Mouse (Mus musculus) MEL (cell line): ENCODE measurements at regions not wholly inside any gene's neighbourhood (a gene's known extent, or its start where the extent isn't known, plus 50 kb on each side); places are given as distances from the start of the nearest gene placed in this dataset.

ENCODE experiments used
- DNase-seq: peaks from one replicate; pipeline ENCODE4 v3.0.0; 2011; ENCODE audit warnings: low read depth, low spot score
- H3K27ac ChIP-seq: 2 replicates; pipeline ENCODE4 v1.5.1; 2012; ENCODE audit warnings: low read depth, mild to moderate bottlenecking, control low read depth, low read length, moderate library complexity; ENCODE audit not compliant: control insufficient read depth
- H3K27me3 ChIP-seq, 2 experiments: fragments of 150-350 bp in 1 of 2; sonication (generic) in 1 of 2; 2 replicates each; pipeline ENCODE4 v1.6.1; 2012; ENCODE audit warnings: low read length in 2 of 2, mild to moderate bottlenecking in 2 of 2, improper control_type of control experiment in 1 of 2, moderate library complexity in 1 of 2; ENCODE audit not compliant: insufficient read depth in 2 of 2, control insufficient read depth in 1 of 2
- H3K36me3 ChIP-seq, 2 experiments: 2 replicates each; pipeline ENCODE4 v1.6.1; 2012 to 2014; ENCODE audit warnings: low read length in 2 of 2, improper control_type of control experiment in 1 of 2, inconsistent platforms in 1 of 2, mild to moderate bottlenecking in 1 of 2; ENCODE audit not compliant: insufficient read depth in 2 of 2, control insufficient read depth in 1 of 2
- H3K4me1 ChIP-seq, 2 experiments: fragments of 150-350 bp in 1 of 2; sonication (generic) in 1 of 2; 2 replicates each; pipeline ENCODE4 v1.6.1; 2012; ENCODE audit warnings: low read length in 2 of 2, improper control_type of control experiment in 1 of 2, mild to moderate bottlenecking in 1 of 2; ENCODE audit not compliant: insufficient read depth in 2 of 2, control insufficient read depth in 1 of 2
- H3K4me3 ChIP-seq, 2 experiments: fragments of 150-350 bp in 1 of 2; sonication (generic) in 1 of 2; 2 replicates each; pipeline ENCODE4 v1.5.1; 2012; ENCODE audit warnings: low read depth in 2 of 2, low read length in 2 of 2, mild to moderate bottlenecking in 2 of 2, moderate library complexity in 2 of 2, control low read depth in 1 of 2, improper control_type of control experiment in 1 of 2; ENCODE audit not compliant: control insufficient read depth in 1 of 2, insufficient read depth in 1 of 2
- H3K79me2 ChIP-seq: 2 replicates; pipeline ENCODE4 v1.6.1; 2012; ENCODE audit warnings: mild to moderate bottlenecking, low read length, moderate library complexity; ENCODE audit not compliant: control insufficient read depth, poor library complexity, insufficient read depth
- H3K9ac ChIP-seq: 2 replicates; pipeline ENCODE4 v1.6.1; 2012; ENCODE audit warnings: low read depth, mild to moderate bottlenecking, control low read depth, low read length, moderate library complexity; ENCODE audit not compliant: control insufficient read depth, poor library complexity, severe bottlenecking
- H3K9me3 ChIP-seq: fragments of 150-350 bp; sonication (generic); replicated peaks from 2 replicates; pipeline ENCODE4 v1.6.1; 2012; ENCODE audit warnings: mild to moderate bottlenecking, low read length, improper control_type of control experiment, moderate library complexity; ENCODE audit not compliant: insufficient read depth
- BHLHE40 ChIP-seq: IDR thresholded peaks from 2 replicates; pipeline ENCODE4 v1.6.1; 2012; ENCODE audit warnings: low read depth, mild to moderate bottlenecking, inconsistent platforms, low read length, improper control_type of control experiment, borderline replicate concordance
- CHD1 ChIP-seq: IDR thresholded peaks from 2 replicates; pipeline ENCODE4 v1.6.1; 2012; ENCODE audit warnings: low read depth, mild to moderate bottlenecking, inconsistent platforms, low read length, improper control_type of control experiment
- CTCF ChIP-seq, 3 experiments: IDR thresholded peaks in 2 of 3; conservative IDR thresholded peaks in 1 of 3; 2 replicates each; pipeline ENCODE4 v1.5.1; 2011 to 2012; ENCODE audit warnings: low read length in 3 of 3, low read depth in 2 of 3, mild to moderate bottlenecking in 2 of 3, improper control_type of control experiment in 1 of 3, inconsistent platforms in 1 of 3, mixed read lengths in 1 of 3, moderate library complexity in 1 of 3; ENCODE audit not compliant: control insufficient read depth in 1 of 3, insufficient read depth in 1 of 3, poor library complexity in 1 of 3, severe bottlenecking in 1 of 3
- ELF1 ChIP-seq: IDR thresholded peaks from 2 replicates; pipeline ENCODE4 v1.6.1; 2014; ENCODE audit warnings: low read depth, mild to moderate bottlenecking, inconsistent platforms, low read length, improper control_type of control experiment, moderate library complexity
- EP300 ChIP-seq, 2 experiments: IDR thresholded peaks; 2 replicates each; pipeline ENCODE4 v1.6.1; 2011; ENCODE audit warnings: improper control_type of control experiment in 2 of 2, low read length in 2 of 2, low read depth in 1 of 2, mild to moderate bottlenecking in 1 of 2
- HCFC1 ChIP-seq: IDR thresholded peaks from 2 replicates; pipeline ENCODE4 v1.6.1; 2012; ENCODE audit warnings: low read depth, mild to moderate bottlenecking, inconsistent platforms, low read length, improper control_type of control experiment, moderate library complexity
- JUND ChIP-seq: IDR thresholded peaks from 2 replicates; pipeline ENCODE4 v1.6.1; 2011; ENCODE audit warnings: low read depth, mild to moderate bottlenecking, improper control_type of control experiment, low read length
- MAZ ChIP-seq: IDR thresholded peaks from 2 replicates; pipeline ENCODE4 v1.6.1; 2012; ENCODE audit warnings: low read depth, mild to moderate bottlenecking, inconsistent platforms, low read length, improper control_type of control experiment
- MEF2A ChIP-seq: IDR thresholded peaks from 2 replicates; pipeline ENCODE4 v1.6.1; 2014; ENCODE audit warnings: low read depth, mild to moderate bottlenecking, inconsistent platforms, low read length, improper control_type of control experiment; ENCODE audit not compliant: poor library complexity, insufficient replicate concordance, severe bottlenecking; ENCODE audit errors: extremely low read depth
- MYC ChIP-seq: IDR thresholded peaks from 2 replicates; pipeline ENCODE4 v1.6.1; 2011; ENCODE audit warnings: low read depth, mild to moderate bottlenecking, low read length, improper control_type of control experiment, moderate library complexity
- POLR2AphosphoS2 ChIP-seq: IDR thresholded peaks from 2 replicates; pipeline ENCODE4 v1.6.1; 2011; ENCODE audit warnings: low read length, improper control_type of control experiment
- SIN3A ChIP-seq: IDR thresholded peaks from 2 replicates; pipeline ENCODE4 v1.6.1; 2012; ENCODE audit warnings: low read length, improper control_type of control experiment, inconsistent platforms
- TAL1 ChIP-seq: IDR thresholded peaks from 2 replicates; pipeline ENCODE4 v1.6.1; 2012; ENCODE audit warnings: mild to moderate bottlenecking, inconsistent platforms, low read length, moderate library complexity, mixed read lengths
- USF1 ChIP-seq: IDR thresholded peaks from 2 replicates; pipeline ENCODE4 v1.6.1; 2014; ENCODE audit warnings: low read depth, mild to moderate bottlenecking, inconsistent platforms, low read length, improper control_type of control experiment, moderate library complexity
- ZNF384 ChIP-seq: IDR thresholded peaks from 2 replicates; pipeline ENCODE4 v1.6.1; 2012; ENCODE audit warnings: low read depth, mild to moderate bottlenecking, inconsistent platforms, low read length, improper control_type of control experiment

DNA sequence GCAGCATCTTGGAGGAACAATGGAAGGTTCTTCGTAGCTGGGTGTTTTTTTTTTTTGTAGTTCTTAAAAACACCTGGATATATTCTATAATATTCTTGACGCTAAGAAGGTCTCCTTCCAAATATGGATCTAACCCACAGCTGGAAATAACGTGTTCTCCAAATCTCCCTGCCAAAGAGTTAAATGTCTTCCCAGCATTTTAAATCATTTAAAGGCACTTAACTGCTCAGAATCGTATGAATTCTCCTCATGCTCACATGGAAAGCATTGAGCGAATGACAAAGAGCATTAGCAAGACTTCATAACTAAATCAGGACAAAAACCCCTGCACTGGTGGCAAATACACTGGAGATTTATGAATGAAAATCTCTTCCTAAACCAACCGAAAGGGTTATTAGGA lies 117.7 kb upstream of the Hs3st3a1 start:
- no peak for DNase-seq
- TF ChIP-seq MAZ, result no peak
- no peak for TF ChIP-seq JUND
- no peak for TF ChIP-seq CTCF (IDR thresholded peaks at IDR 0.05 in 2 of 3, conservative IDR thresholded peaks at IDR 0.05 in 1 of 3; ENCODE audit: control insufficient read depth in 1 of 3, insufficient read depth in 1 of 3, low read depth in 2 of 3, low read length in 3 of 3, poor library complexity in 1 of 3, severe bottlenecking in 1 of 3)
- TF ChIP-seq HCFC1, result no peak
- H3K9ac ChIP-seq, result no peak overlapping the region
- H3K36me3 ChIP-seq, result no peaks in the 10 kb centered on the region
- H3K27ac ChIP-seq, result no peak overlapping the region
- H3K4me1 ChIP-seq, result no peaks in the 10 kb centered on the region
- no peak overlapping the region for H3K4me3 ChIP-seq
- no peaks in the 10 kb centered on the region for H3K79me2 ChIP-seq
- H3K9me3 ChIP-seq, result no peaks in the 10 kb centered on the region
- H3K27me3 ChIP-seq, result no peaks in the 10 kb centered on the region

DNA sequence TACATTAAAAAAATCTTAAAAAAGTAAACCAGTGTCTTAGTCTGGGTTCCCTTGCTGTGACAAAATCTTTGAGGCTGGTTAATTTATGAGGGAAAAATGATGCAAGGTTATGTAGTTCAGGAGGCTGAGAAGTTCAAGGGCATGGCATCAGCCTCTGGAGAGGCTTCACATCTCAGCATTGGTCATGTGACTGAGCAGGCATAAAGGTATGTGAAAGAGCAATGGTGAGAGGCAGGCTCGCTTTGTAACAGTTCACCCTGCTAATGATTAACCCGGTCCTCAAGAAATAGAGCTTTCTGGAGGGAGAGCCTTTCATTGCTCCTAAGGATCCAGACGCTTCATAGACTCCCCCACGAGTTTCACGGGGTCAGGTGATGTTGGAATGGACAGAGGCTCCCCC lies 120.1 kb upstream of the Hs3st3a1 start:
- no peaks in the 10 kb centered on the region for H3K27me3 ChIP-seq
- H3K4me1 ChIP-seq, result no peaks in the 10 kb centered on the region
- H3K36me3 ChIP-seq, result no peaks in the 10 kb centered on the region
- H3K9ac ChIP-seq, result no peak overlapping the region
- TF ChIP-seq SIN3A (no peak), ELF1 (no peak)
- H3K27ac ChIP-seq, result no peak overlapping the region
- no peaks in the 10 kb centered on the region for H3K9me3 ChIP-seq
- H3K4me3 ChIP-seq, result no peak overlapping the region
- DNase-seq, result no peak
- H3K79me2 ChIP-seq, result no peaks in the 10 kb centered on the region

DNA sequence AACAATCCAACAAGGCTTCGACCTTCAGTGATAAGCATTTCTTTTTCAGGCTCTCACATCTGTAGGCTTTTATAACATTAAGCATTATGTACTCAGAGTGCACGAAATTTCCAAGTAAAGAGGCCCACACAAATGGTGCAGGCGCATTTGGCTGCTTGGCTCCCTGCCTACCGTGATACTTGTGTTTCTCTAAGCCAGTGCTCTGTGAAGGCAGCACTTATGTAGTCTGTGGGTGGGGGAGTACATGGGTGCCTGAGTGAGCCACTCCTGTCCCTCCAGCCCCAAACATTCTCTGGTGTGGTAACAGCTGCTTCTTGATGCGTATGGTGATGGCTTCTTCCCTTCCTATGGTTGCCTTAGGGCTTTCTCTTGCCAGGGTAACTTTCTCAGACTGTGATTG lies 121.9 kb upstream of the Hs3st3a1 start:
- no peak for DNase-seq
- H3K79me2 ChIP-seq, result no peaks in the 10 kb centered on the region
- no peaks in the 10 kb centered on the region for H3K27me3 ChIP-seq
- no peaks in the 10 kb centered on the region for H3K4me1 ChIP-seq
- H3K4me3 ChIP-seq, result no peak overlapping the region
- no peak for TF ChIP-seq MYC
- TF ChIP-seq EP300 (IDR thresholded peaks at IDR 0.05; ENCODE audit: low read depth in 1 of 2, low read length in 2 of 2), result no peak
- TF ChIP-seq MAZ, result no peak
- no peak for TF ChIP-seq BHLHE40
- TF ChIP-seq MEF2A, result no peak
- no peak for TF ChIP-seq CTCF (IDR thresholded peaks at IDR 0.05 in 2 of 3, conservative IDR thresholded peaks at IDR 0.05 in 1 of 3; ENCODE audit: control insufficient read depth in 1 of 3, insufficient read depth in 1 of 3, low read depth in 2 of 3, low read length in 3 of 3, poor library complexity in 1 of 3, severe bottlenecking in 1 of 3)
- TF ChIP-seq ZNF384, result no peak
- TF ChIP-seq USF1, result no peak
- no peak for TF ChIP-seq CHD1
- TF ChIP-seq POLR2AphosphoS2, result no peak
- no peak for TF ChIP-seq TAL1
- H3K36me3 ChIP-seq, result no peaks in the 10 kb centered on the region
- no peak overlapping the region for H3K9ac ChIP-seq
- no peaks in the 10 kb centered on the region for H3K9me3 ChIP-seq
- H3K27ac ChIP-seq, result no peak overlapping the region
